Mouse (Mus musculus) MEL (cell line): ENCODE results near the gene Klhl36. TPM values are rescaled to one million over a fixed set of nuclear protein-coding genes. Genes with fewer than 3 reads are reported as not detected.

Source experiments
- DNase-seq: peaks from one replicate; pipeline ENCODE4 v3.0.0; 2011; ENCODE audit warnings: low read depth, low spot score
- H3K27ac ChIP-seq: 2 replicates; pipeline ENCODE4 v1.5.1; 2012; ENCODE audit warnings: low read depth, mild to moderate bottlenecking, control low read depth, low read length, moderate library complexity; ENCODE audit not compliant: control insufficient read depth
- H3K27me3 ChIP-seq, 2 experiments: fragments of 150-350 bp in 1 of 2; sonication (generic) in 1 of 2; 2 replicates each; pipeline ENCODE4 v1.6.1; 2012; ENCODE audit warnings: low read length in 2 of 2, mild to moderate bottlenecking in 2 of 2, improper control_type of control experiment in 1 of 2, moderate library complexity in 1 of 2; ENCODE audit not compliant: insufficient read depth in 2 of 2, control insufficient read depth in 1 of 2
- H3K36me3 ChIP-seq, 2 experiments: 2 replicates each; pipeline ENCODE4 v1.6.1; 2012 to 2014; ENCODE audit warnings: low read length in 2 of 2, improper control_type of control experiment in 1 of 2, inconsistent platforms in 1 of 2, mild to moderate bottlenecking in 1 of 2; ENCODE audit not compliant: insufficient read depth in 2 of 2, control insufficient read depth in 1 of 2
- H3K4me1 ChIP-seq, 2 experiments: fragments of 150-350 bp in 1 of 2; sonication (generic) in 1 of 2; 2 replicates each; pipeline ENCODE4 v1.6.1; 2012; ENCODE audit warnings: low read length in 2 of 2, improper control_type of control experiment in 1 of 2, mild to moderate bottlenecking in 1 of 2; ENCODE audit not compliant: insufficient read depth in 2 of 2, control insufficient read depth in 1 of 2
- H3K4me3 ChIP-seq, 2 experiments: fragments of 150-350 bp in 1 of 2; sonication (generic) in 1 of 2; 2 replicates each; pipeline ENCODE4 v1.5.1; 2012; ENCODE audit warnings: low read depth in 2 of 2, low read length in 2 of 2, mild to moderate bottlenecking in 2 of 2, moderate library complexity in 2 of 2, control low read depth in 1 of 2, improper control_type of control experiment in 1 of 2; ENCODE audit not compliant: control insufficient read depth in 1 of 2, insufficient read depth in 1 of 2
- H3K79me2 ChIP-seq: 2 replicates; pipeline ENCODE4 v1.6.1; 2012; ENCODE audit warnings: mild to moderate bottlenecking, low read length, moderate library complexity; ENCODE audit not compliant: control insufficient read depth, poor library complexity, insufficient read depth
- H3K9ac ChIP-seq: 2 replicates; pipeline ENCODE4 v1.6.1; 2012; ENCODE audit warnings: low read depth, mild to moderate bottlenecking, control low read depth, low read length, moderate library complexity; ENCODE audit not compliant: control insufficient read depth, poor library complexity, severe bottlenecking
- H3K9me3 ChIP-seq: fragments of 150-350 bp; sonication (generic); replicated peaks from 2 replicates; pipeline ENCODE4 v1.6.1; 2012; ENCODE audit warnings: mild to moderate bottlenecking, low read length, improper control_type of control experiment, moderate library complexity; ENCODE audit not compliant: insufficient read depth
- BHLHE40 ChIP-seq: IDR thresholded peaks from 2 replicates; pipeline ENCODE4 v1.6.1; 2012; ENCODE audit warnings: low read depth, mild to moderate bottlenecking, inconsistent platforms, low read length, improper control_type of control experiment, borderline replicate concordance
- CHD2 ChIP-seq: IDR thresholded peaks from 2 replicates; pipeline ENCODE4 v1.6.1; 2011; ENCODE audit warnings: low read length, improper control_type of control experiment
- CTCF ChIP-seq, 3 experiments: IDR thresholded peaks in 2 of 3; conservative IDR thresholded peaks in 1 of 3; 2 replicates each; pipeline ENCODE4 v1.5.1; 2011 to 2012; ENCODE audit warnings: low read length in 3 of 3, low read depth in 2 of 3, mild to moderate bottlenecking in 2 of 3, improper control_type of control experiment in 1 of 3, inconsistent platforms in 1 of 3, mixed read lengths in 1 of 3, moderate library complexity in 1 of 3; ENCODE audit not compliant: control insufficient read depth in 1 of 3, insufficient read depth in 1 of 3, poor library complexity in 1 of 3, severe bottlenecking in 1 of 3
- E2F4 ChIP-seq: IDR thresholded peaks from 2 replicates; pipeline ENCODE4 v1.6.1; 2011; ENCODE audit warnings: low read depth, low read length, improper control_type of control experiment, borderline replicate concordance
- ELF1 ChIP-seq: IDR thresholded peaks from 2 replicates; pipeline ENCODE4 v1.6.1; 2014; ENCODE audit warnings: low read depth, mild to moderate bottlenecking, inconsistent platforms, low read length, improper control_type of control experiment, moderate library complexity
- EP300 ChIP-seq, 2 experiments: IDR thresholded peaks; 2 replicates each; pipeline ENCODE4 v1.6.1; 2011; ENCODE audit warnings: improper control_type of control experiment in 2 of 2, low read length in 2 of 2, low read depth in 1 of 2, mild to moderate bottlenecking in 1 of 2
- ETS1 ChIP-seq: IDR thresholded peaks from 2 replicates; pipeline ENCODE4 v1.6.1; 2012; ENCODE audit warnings: low read depth, mild to moderate bottlenecking, inconsistent platforms, low read length, improper control_type of control experiment, moderate library complexity
- GABPA ChIP-seq: IDR thresholded peaks from 2 replicates; pipeline ENCODE4 v1.6.1; 2012; ENCODE audit warnings: low read depth, mild to moderate bottlenecking, inconsistent platforms, low read length, improper control_type of control experiment, moderate library complexity
- GATA1 ChIP-seq: IDR thresholded peaks from 2 replicates; pipeline ENCODE4 v1.6.1; 2011; ENCODE audit warnings: low read depth, low read length, improper control_type of control experiment
- JUND ChIP-seq: IDR thresholded peaks from 2 replicates; pipeline ENCODE4 v1.6.1; 2011; ENCODE audit warnings: low read depth, mild to moderate bottlenecking, improper control_type of control experiment, low read length
- MAX ChIP-seq: IDR thresholded peaks from 2 replicates; pipeline ENCODE4 v1.6.1; 2011; ENCODE audit warnings: low read length, improper control_type of control experiment
- MAZ ChIP-seq: IDR thresholded peaks from 2 replicates; pipeline ENCODE4 v1.6.1; 2012; ENCODE audit warnings: low read depth, mild to moderate bottlenecking, inconsistent platforms, low read length, improper control_type of control experiment
- NELFE ChIP-seq: IDR thresholded peaks from 2 replicates; pipeline ENCODE4 v1.6.1; 2011; ENCODE audit warnings: low read depth, low read length, improper control_type of control experiment
- NRF1 ChIP-seq: IDR thresholded peaks from 2 replicates; pipeline ENCODE4 v1.6.1; 2014; ENCODE audit warnings: low read depth, mild to moderate bottlenecking, inconsistent platforms, low read length, improper control_type of control experiment, moderate library complexity; ENCODE audit not compliant: poor library complexity, insufficient read depth, severe bottlenecking
- RAD21 ChIP-seq: IDR thresholded peaks from 2 replicates; pipeline ENCODE4 v1.6.1; 2011; ENCODE audit warnings: mild to moderate bottlenecking, low read depth, low read length, improper control_type of control experiment
- TAL1 ChIP-seq: IDR thresholded peaks from 2 replicates; pipeline ENCODE4 v1.6.1; 2012; ENCODE audit warnings: mild to moderate bottlenecking, inconsistent platforms, low read length, moderate library complexity, mixed read lengths
- TBP ChIP-seq: IDR thresholded peaks from 2 replicates; pipeline ENCODE4 v1.8.0; 2011; ENCODE audit warnings: low read depth, low read length, improper control_type of control experiment
- TCF12 ChIP-seq: IDR thresholded peaks from 2 replicates; pipeline ENCODE4 v1.6.1; 2014; ENCODE audit warnings: low read depth, mild to moderate bottlenecking, inconsistent platforms, low read length, improper control_type of control experiment, moderate library complexity
- UBTF ChIP-seq: IDR thresholded peaks from 2 replicates; pipeline ENCODE4 v1.6.1; 2012; ENCODE audit warnings: low read depth, mild to moderate bottlenecking, inconsistent platforms, low read length, improper control_type of control experiment, moderate library complexity, borderline replicate concordance; ENCODE audit not compliant: insufficient read depth
- USF1 ChIP-seq: IDR thresholded peaks from 2 replicates; pipeline ENCODE4 v1.6.1; 2014; ENCODE audit warnings: low read depth, mild to moderate bottlenecking, inconsistent platforms, low read length, improper control_type of control experiment, moderate library complexity
- ZMIZ1 ChIP-seq: IDR thresholded peaks from 2 replicates; pipeline ENCODE4 v1.6.1; 2012; ENCODE audit warnings: low read depth, mild to moderate bottlenecking, inconsistent platforms, low read length, improper control_type of control experiment, moderate library complexity
- ZNF384 ChIP-seq: IDR thresholded peaks from 2 replicates; pipeline ENCODE4 v1.6.1; 2012; ENCODE audit warnings: low read depth, mild to moderate bottlenecking, inconsistent platforms, low read length, improper control_type of control experiment
- polyA plus RNA-seq, 2 experiments: library from polyadenylated mRNA; stranded (reverse) in 1 of 2; unstranded in 1 of 2; fragments of >175 nt in 1 of 2; fragments of >200 nt in 1 of 2; gene quantifications; 2 replicates each; pipeline versions ENCODE4 v1.2.1 to v1.2.4; 2012; ENCODE audit warnings: low replicate concordance in 2 of 2, low read depth in 1 of 2; ENCODE audit not compliant: insufficient read length in 2 of 2, insufficient read depth in 1 of 2, missing spikeins in 1 of 2
- total RNA-seq: library from RNA; depleted of rRNA; stranded (reverse); fragments of 300-350 nt; gene quantifications from 2 replicates; pipeline ENCODE4 v1.2.3, GENCODE M21; 2012

Klhl36 gene
- total and polyA plus RNA-seq, 3 experiments: 4.6 to 6.6 TPM; not detected in 1

GRCm38 (mm10) chr8:119853521-119853920 is 8.5 kb upstream of the Klhl36 start (continued):
- peak; percentile 98 for TF ChIP-seq USF1
- TF ChIP-seq MAZ: no peak; the same call in 1 of the 2 replicates
- no peak for TF ChIP-seq ETS1
- TF ChIP-seq ELF1: no peak
- TF ChIP-seq CTCF (IDR thresholded peaks at IDR 0.05 in 2 of 3, conservative IDR thresholded peaks at IDR 0.05 in 1 of 3; ENCODE audit: control insufficient read depth in 1 of 3, insufficient read depth in 1 of 3, low read depth in 2 of 3, low read length in 3 of 3, poor library complexity in 1 of 3, severe bottlenecking in 1 of 3): no peak
- TF ChIP-seq, all 39 proteins: peak for 8

DNA sequence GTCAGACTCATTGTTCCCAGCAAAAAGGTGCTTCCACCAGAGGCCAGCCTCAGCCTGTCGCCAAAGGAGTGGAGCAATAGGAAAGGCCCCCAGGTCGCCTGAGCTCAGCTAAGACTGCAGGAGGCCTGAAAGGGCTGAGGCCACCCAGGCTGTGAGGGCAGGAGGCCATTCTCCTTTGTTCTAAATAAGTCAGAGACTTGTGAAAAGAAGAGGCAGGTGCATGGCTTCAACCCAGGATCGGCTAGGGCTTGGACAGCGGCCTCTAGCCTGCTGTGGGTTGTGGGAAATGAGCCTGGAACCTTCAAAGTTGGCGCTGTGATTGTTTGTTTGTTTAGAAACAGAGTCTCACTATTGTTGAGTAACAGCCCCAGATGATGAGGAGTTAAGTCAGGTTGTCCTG is 8.0 kb upstream of the Klhl36 start:
- no peak overlapping the region for H3K27ac ChIP-seq
- no peaks in the 10 kb centered on the region for H3K27me3 ChIP-seq
- no peaks in the 10 kb centered on the region for H3K9me3 ChIP-seq
- no peak overlapping the region for H3K9ac ChIP-seq
- TF ChIP-seq TAL1 (no peak), E2F4 (no peak), NELFE (no peak), CHD2 (no peak), BHLHE40 (no peak), ELF1 (no peak), ZMIZ1 (no peak), EP300 (IDR thresholded peaks at IDR 0.05; ENCODE audit: low read depth in 1 of 2, low read length in 2 of 2) (no peak), RAD21 (no peak), ZNF384 (no peak), GATA1 (no peak), GABPA (no peak), MAX (no peak), TCF12 (no peak), JUND (no peak), NRF1 (no peak), TBP (no peak), UBTF (no peak)
- peaks cover 0 to 4% of the 10 kb centered on the region in 2 experiments; a peak in 2 of 4 replicates for H3K36me3 ChIP-seq
- H3K79me2 ChIP-seq: no peaks in the 10 kb centered on the region
- peaks cover 0 to 11% of the 10 kb centered on the region in 2 experiments; a peak in 2 of 4 replicates for H3K4me1 ChIP-seq
- H3K4me3 ChIP-seq: no peak overlapping the region
- no peak for DNase-seq
